Mouse (Mus musculus) midbrain, embryonic 15.5 days (tissue): Measurements from ENCODE around the gene Tcf25. TPM values are rescaled to one million over a fixed set of nuclear protein-coding genes. Genes with fewer than 3 reads are reported as not detected.

Source experiments
- ATAC-seq: fragments of 200-750 bp; cut with Nextera tagmentation; replicated peaks from 2 replicates; pipeline ENCODE4 v1.8.0; 2017; ENCODE audit warnings: moderate TSS enrichment
- H3K27ac ChIP-seq: fragments of 300-500 bp; sonication (generic); 2 replicates; pipeline ENCODE4 v1.5.1; 2015; ENCODE audit warnings: mild to moderate bottlenecking, inconsistent platforms
- H3K27me3 ChIP-seq: fragments of 300-500 bp; sonication (generic); replicated peaks from 2 replicates; pipeline ENCODE4 v1.6.1; 2015; ENCODE audit warnings: inconsistent platforms
- H3K36me3 ChIP-seq: fragments of 300-500 bp; sonication (generic); replicated peaks from 2 replicates; pipeline ENCODE4 v1.6.1; 2015; ENCODE audit warnings: inconsistent platforms
- H3K4me1 ChIP-seq: fragments of 300-500 bp; sonication (generic); 2 replicates; pipeline ENCODE4 v1.6.1; 2015; ENCODE audit warnings: inconsistent platforms
- H3K4me2 ChIP-seq: fragments of 300-500 bp; sonication (generic); 2 replicates; pipeline ENCODE4 v1.6.1; 2015; ENCODE audit warnings: inconsistent platforms, mild to moderate bottlenecking, moderate library complexity
- H3K4me3 ChIP-seq: fragments of 300-500 bp; sonication (generic); 2 replicates; pipeline ENCODE4 v1.5.1; 2015; ENCODE audit warnings: mild to moderate bottlenecking, inconsistent platforms
- H3K9ac ChIP-seq: fragments of 300-500 bp; sonication (generic); 2 replicates; pipeline ENCODE4 v1.6.1; 2015; ENCODE audit warnings: mild to moderate bottlenecking, inconsistent platforms
- H3K9me3 ChIP-seq: fragments of 300-500 bp; sonication (generic); 2 replicates; pipeline ENCODE4 v1.6.1; 2016; ENCODE audit warnings: inconsistent platforms
- WGBS: fragments of 180-500 bp; shearing (Covaris S2); methylation state at CpG from one replicate; pipeline ENCODE4 v1.1.7; 2015; ENCODE audit warnings: mixed read lengths; 5-methylcytosine and 5-hydroxymethylcytosine counted together
- polyA plus RNA-seq: library from polyadenylated mRNA; unstranded; fragments of >200 nt; fragmentation: Nextera tagmentation; extraction: Ambion mirVana; gene quantifications from 2 replicates; pipeline ENCODE4 v1.2.1, GENCODE M21; 2015

The Tcf25 gene
- polyA plus RNA-seq, 1 experiment from 2014 or later, result 324 TPM

DNA sequence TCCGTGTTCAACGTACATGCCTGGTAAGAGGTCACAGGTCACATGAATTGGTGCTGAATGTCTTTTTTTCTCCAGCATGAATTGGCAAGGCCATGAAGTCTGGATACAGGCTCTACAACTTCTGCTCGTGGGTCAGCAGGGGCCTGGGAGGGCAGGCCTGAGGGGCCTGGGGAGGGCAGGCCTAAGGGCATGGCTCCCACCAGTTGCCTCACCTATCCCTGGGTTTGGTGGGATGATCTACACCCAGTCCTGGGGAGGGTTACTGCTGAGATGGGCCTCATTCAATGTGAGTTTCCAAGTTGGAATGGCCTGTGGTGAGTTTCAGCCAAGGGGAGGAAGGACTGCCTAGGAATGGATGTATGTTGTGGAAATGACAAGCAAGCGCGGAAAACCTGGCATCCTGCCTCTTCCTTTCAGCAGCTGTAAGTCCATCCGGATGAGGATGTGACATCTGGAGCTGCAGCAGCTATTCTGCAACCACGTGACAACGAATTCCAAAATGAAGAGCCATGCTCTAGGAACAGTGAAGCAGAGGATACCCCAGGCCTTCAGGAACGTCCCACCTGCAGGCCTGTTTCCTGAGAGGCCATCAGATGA is 29.3 kb downstream of the Tcf25 start:
- no peak for ATAC-seq
- Histone ChIP-seq H3K9ac (no peak overlapping the region), H3K4me2 (no peak overlapping the region), H3K36me3 (peaks cover 47% of the 10 kb centered on the region), H3K27ac (no peak overlapping the region), H3K4me1 (peaks cover 10% of the 10 kb centered on the region; the same call in 1 of the 2 replicates), H3K4me3 (no peak overlapping the region), H3K9me3 (no peaks in the 10 kb centered on the region), H3K27me3 (no peaks in the 10 kb centered on the region)
- 96% methylated on average over 9 of the region's 9 CpGs for WGBS

GRCm38 (mm10) chr8:123404521-123404920 is 31.0 kb downstream of the Tcf25 start:
- Histone ChIP-seq H3K4me3 (no peak overlapping the region), H3K27ac (peak overlapping the region; percentile 17; the same call in 1 of the 2 replicates), H3K9ac (no peak overlapping the region), H3K4me1 (peaks cover 17% of the 10 kb centered on the region), H3K9me3 (no peaks in the 10 kb centered on the region), H3K36me3 (peaks cover 31% of the 10 kb centered on the region), H3K27me3 (no peaks in the 10 kb centered on the region), H3K4me2 (no peak overlapping the region)
- ATAC-seq, result no peak
- 37% methylated on average over 8 of the region's 8 CpGs for WGBS

GRCm38 (mm10) chr8:123406786-123407185 is 33.2 kb downstream of the Tcf25 start, which contains the start of gene Mc1r:
Gene Mc1r, plus strand, starts transcription at chr8:123407107.
- no peaks in the 10 kb centered on the region for H3K27me3 ChIP-seq
- H3K4me3 ChIP-seq, result no peak within 1 kb of the TSS
- 4% methylated on average over 4 of the region's 4 CpGs for WGBS
- 0 out of 2 replicates have a peak within 1 kb of the TSS, but pooled peaks have one; percentile 13 for H3K27ac ChIP-seq
- peaks cover 10% of the 10 kb centered on the region for H3K36me3 ChIP-seq
- H3K4me2 ChIP-seq, result no peak within 1 kb of the TSS
- no peak for ATAC-seq
- peaks cover 27% of the 10 kb centered on the region for H3K4me1 ChIP-seq
- H3K9me3 ChIP-seq, result no peaks in the 10 kb centered on the region
- no peak within 1 kb of the TSS for H3K9ac ChIP-seq

- Histone ChIP-seq H3K4me1 (peaks cover 27% of the 10 kb centered on the region), H3K9me3 (no peaks in the 10 kb centered on the region), H3K27me3 (no peaks in the 10 kb centered on the region), H3K9ac (no peak overlapping the region), H3K4me2 (no peak overlapping the region), H3K4me3 (no peak overlapping the region), H3K27ac (no peak overlapping the region), H3K36me3 (peaks cover 3% of the 10 kb centered on the region)
- ATAC-seq, result no peak
- 93% methylated on average over 13 of the region's 13 CpGs for WGBS
Observed at GRCm38 (mm10) chr8:123407612-123408011, 34.1 kb downstream of the Tcf25 start.

GRCm38 (mm10) chr8:123408586-123409544 is 35.3 kb downstream of the Tcf25 start:
- H3K36me3 ChIP-seq, result no peaks in the 10 kb centered on the region
- H3K27ac ChIP-seq, result peak overlapping the region; percentile 98
- H3K9me3 ChIP-seq, result no peaks in the 10 kb centered on the region
- ATAC-seq, result no peak
- WGBS, result 76% methylated on average over 9 of the region's 9 CpGs
- H3K4me3 ChIP-seq, result peak overlapping the region; percentile 74; the same call in 1 of the 2 replicates
- peak overlapping the region; percentile 95 for H3K4me2 ChIP-seq
- H3K9ac ChIP-seq, result peak overlapping the region; percentile 94; the same call in 1 of the 2 replicates
- peaks cover 30% of the 10 kb centered on the region for H3K4me1 ChIP-seq
- H3K27me3 ChIP-seq, result no peaks in the 10 kb centered on the region

GRCm38 (mm10) chr8:123410049-123410587 is 36.6 kb downstream of the Tcf25 start:
- Histone ChIP-seq H3K36me3 (no peaks in the 10 kb centered on the region), H3K4me1 (peaks cover 34% of the 10 kb centered on the region), H3K4me2 (peak overlapping the region; percentile 95), H3K9me3 (no peaks in the 10 kb centered on the region), H3K9ac (peak overlapping the region; percentile 94), H3K4me3 (peak overlapping the region; percentile 74), H3K27me3 (no peaks in the 10 kb centered on the region), H3K27ac (peak overlapping the region; percentile 98)
- ATAC-seq, result no peak
- 8% methylated on average over 8 of the region's 8 CpGs for WGBS

DNA sequence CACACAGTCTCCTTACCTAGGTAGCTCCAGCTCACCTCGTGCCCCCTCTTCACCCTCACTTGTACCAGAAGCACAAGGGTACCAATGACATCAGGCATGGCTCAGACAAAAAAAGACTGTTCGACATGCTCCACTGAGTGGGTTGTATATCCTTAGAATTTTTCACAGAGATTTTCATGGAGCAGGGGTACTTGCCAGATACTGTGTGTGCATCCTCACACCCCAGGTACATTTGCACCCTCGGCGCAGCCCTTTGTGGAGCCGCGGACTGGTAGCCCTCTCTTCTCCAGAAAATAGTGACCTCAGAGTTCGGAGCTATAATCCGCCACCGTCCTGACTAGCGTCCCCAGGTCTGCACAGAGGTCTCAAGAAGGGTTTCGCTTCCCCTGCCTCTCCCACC is 37.2 kb downstream of the Tcf25 start:
- H3K9me3 ChIP-seq, result no peaks in the 10 kb centered on the region
- H3K27ac ChIP-seq, result peak overlapping the region; percentile 98
- peak overlapping the region; percentile 95 for H3K4me2 ChIP-seq
- H3K36me3 ChIP-seq, result no peaks in the 10 kb centered on the region
- H3K4me3 ChIP-seq, result peak overlapping the region; percentile 74
- no peaks in the 10 kb centered on the region for H3K27me3 ChIP-seq
- peaks cover 37% of the 10 kb centered on the region for H3K4me1 ChIP-seq
- H3K9ac ChIP-seq, result peak overlapping the region; percentile 94
- WGBS, result 3% methylated on average over 11 of the region's 11 CpGs
- peak; percentile 10 for ATAC-seq

DNA sequence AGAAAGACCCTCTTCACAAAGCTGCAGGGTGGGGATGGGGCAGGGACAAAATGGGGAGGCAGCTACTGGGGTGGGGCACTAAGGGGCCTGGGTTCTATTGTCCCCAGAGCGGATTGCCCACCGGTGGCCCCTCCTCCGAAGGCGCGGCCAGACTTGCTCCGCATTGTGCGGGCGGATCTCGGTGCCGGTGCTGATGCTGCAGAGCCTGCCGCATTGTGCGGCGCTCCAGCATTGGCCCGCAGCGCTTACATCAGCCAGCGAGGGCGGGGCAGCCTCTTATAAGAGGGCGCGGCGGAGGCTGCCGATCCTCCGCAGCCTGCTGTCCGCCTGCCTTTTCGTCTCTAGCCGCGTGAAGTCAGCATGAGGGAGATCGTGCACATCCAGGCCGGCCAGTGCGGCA is 37.7 kb downstream of the Tcf25 start, which contains the start of gene Tubb3:
Tubb3 (plus strand) TSS at position 179 of the 400 bp plus-strand sequence.
- peaks cover 38% of the 10 kb centered on the region for H3K4me1 ChIP-seq
- peak within 1 kb of the TSS; percentile 74 for H3K4me3 ChIP-seq
- ATAC-seq, result peak; percentile 94
- H3K4me2 ChIP-seq, result peak within 1 kb of the TSS; percentile 95
- no peaks in the 10 kb centered on the region for H3K9me3 ChIP-seq
- WGBS, result under 1% methylated on average over 29 of the region's 29 CpGs
- peak within 1 kb of the TSS; percentile 98 for H3K27ac ChIP-seq
- H3K9ac ChIP-seq, result peak within 1 kb of the TSS; percentile 94
- no peaks in the 10 kb centered on the region for H3K36me3 ChIP-seq
- H3K27me3 ChIP-seq, result no peaks in the 10 kb centered on the region

DNA sequence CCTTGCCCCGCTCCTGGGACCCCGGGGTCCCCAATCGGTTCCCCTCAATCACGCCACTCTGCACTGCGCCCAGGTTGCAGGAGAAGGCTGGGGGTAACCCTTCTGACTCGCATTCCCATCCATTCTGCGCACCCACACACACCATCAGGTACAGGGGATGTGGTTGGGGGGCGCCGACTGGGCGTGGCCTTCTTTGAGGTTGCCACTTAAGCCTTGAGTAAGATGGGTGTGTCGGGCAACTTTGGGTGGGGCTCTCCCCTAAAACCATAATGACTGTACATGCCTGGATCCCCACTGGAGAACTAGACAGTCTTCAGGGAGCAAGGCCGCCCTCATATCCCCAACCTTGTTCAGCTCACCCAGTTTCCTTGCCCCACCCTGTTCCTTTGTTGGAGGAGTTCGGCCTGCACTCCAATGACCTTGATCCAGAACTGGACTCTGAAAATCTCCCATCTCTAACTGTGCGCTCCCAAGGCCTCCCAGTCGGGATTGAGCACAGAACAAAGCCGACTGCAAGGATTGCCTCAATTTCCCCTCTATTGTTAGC is 38.3 kb downstream of the Tcf25 start:
- Histone ChIP-seq H3K4me3 (peak overlapping the region; percentile 74), H3K9ac (peak overlapping the region; percentile 94), H3K36me3 (no peaks in the 10 kb centered on the region), H3K9me3 (no peaks in the 10 kb centered on the region), H3K27me3 (no peaks in the 10 kb centered on the region), H3K4me1 (peaks cover 38% of the 10 kb centered on the region), H3K27ac (peak overlapping the region; percentile 98), H3K4me2 (peak overlapping the region; percentile 95)
- WGBS, result 2% methylated on average over 16 of the region's 16 CpGs
- peak; percentile 41 for ATAC-seq

DNA sequence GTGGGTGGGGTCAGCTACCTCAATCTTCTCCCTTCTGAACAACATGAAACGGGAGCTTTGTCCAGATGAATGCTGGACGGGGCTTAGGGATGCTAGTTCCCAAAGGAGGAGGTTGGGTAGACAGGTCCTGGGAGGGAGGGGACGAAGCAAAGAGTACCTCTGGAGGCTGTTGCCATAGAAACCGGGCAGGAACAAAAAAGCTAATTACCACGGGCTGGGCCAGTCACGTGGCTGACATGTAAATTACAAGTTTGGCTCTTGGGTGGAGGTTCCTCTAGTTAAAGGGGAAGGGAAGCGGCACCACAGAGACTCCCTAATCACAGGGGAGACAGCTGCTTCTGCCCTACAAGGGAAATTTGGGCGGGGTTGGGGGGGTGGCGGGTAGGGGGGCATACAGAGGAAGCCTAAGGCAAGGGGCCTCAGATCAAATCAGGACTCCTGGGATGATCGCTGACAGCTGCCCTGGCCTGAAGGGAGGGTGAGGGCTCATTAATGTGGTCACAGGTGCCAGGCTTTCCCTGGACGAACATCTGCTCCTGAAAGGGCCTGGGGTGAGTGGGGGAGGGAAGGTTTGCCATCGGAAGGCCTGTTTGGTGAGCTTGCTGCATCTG is 39.1 kb downstream of the Tcf25 start:
- Histone ChIP-seq H3K4me1 (peaks cover 41% of the 10 kb centered on the region), H3K36me3 (0 out of 2 replicates have a peak, but pooled peaks cover under 1% of the 10 kb centered on the region), H3K27ac (peak overlapping the region; percentile 98), H3K27me3 (no peaks in the 10 kb centered on the region), H3K9me3 (no peaks in the 10 kb centered on the region), H3K9ac (peak overlapping the region; percentile 94), H3K4me3 (peak overlapping the region; percentile 74), H3K4me2 (peak overlapping the region; percentile 95)
- WGBS, result under 1% methylated on average over 12 of the region's 12 CpGs
- no peak; the same call in 1 of the 2 replicates for ATAC-seq

DNA sequence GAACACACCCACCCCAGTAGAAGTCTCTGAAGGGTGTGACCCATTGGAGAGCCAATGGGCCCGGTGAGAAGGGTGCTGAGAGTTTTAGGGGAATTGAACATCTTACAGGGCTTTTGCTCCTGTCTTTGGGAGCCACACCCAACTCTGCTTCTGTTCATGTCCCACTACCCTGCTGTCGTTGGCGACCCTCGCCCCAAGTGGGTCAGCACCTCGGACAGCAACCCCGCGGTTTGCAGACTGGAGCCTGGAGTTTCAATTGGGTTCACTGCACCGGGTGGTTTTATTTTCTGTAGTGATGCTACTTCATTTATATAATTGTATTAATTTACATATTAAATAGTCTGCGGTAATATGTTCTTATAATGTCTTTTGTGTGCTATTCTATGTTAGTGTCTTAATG is 40.7 kb downstream of the Tcf25 start:
- Histone ChIP-seq H3K27ac (peak overlapping the region; percentile 98), H3K4me1 (peaks cover 43% of the 10 kb centered on the region), H3K4me2 (peak overlapping the region; percentile 95), H3K36me3 (peaks cover 14% of the 10 kb centered on the region; the same call in 1 of the 2 replicates), H3K27me3 (no peaks in the 10 kb centered on the region), H3K4me3 (peak overlapping the region; percentile 74), H3K9me3 (no peaks in the 10 kb centered on the region), H3K9ac (peak overlapping the region; percentile 94)
- WGBS, result 8% methylated on average over 9 of the region's 9 CpGs
- no peak for ATAC-seq
